Mouse (Mus musculus) CD8-positive naive resting alpha-beta T cell, adult 57 days (primary cell): ENCODE measurements around the gene Dcun1d4. TPM values are rescaled to one million over a fixed set of nuclear protein-coding genes. Genes with fewer than 3 reads are reported as not detected.

ENCODE experiments used
- total RNA-seq: library from RNA; stranded (reverse); gene quantifications from one replicate; pipeline ENCODE4 v1.2.4, GENCODE M21; 2023

Dcun1d4 gene
- 11.4 TPM for total RNA-seq

DNA sequence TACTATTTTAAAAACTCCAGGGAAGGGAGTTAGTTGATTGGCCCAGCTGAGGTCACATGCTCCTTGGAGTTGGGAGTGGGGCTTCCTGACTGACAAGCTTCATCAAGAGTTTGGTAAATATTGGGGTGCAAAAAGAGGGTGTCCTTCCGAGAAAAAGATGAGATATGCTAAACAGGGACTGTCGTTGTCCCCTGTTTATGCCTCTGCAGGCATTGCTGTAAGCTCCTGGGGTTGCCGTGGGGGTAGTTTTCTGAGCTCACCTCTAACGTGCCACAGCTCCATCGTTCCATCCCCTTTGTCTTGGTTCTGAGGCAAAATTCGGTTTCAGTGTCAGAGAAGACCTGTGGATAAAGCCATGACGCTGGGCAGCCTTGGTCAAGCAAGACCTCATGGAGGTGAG, at the start of gene Dcun1d4:
Gene Dcun1d4, plus strand, starts transcription at position 301 of the 400 bp plus-strand sequence.

Other genes starting within 250 kb of the Dcun1d4 start
- gene Fryl, start 224.4 kb upstream of the Dcun1d4 start, total RNA-seq: 292 TPM
- 202 TPM for gene Ociad1, start 188.2 kb upstream of the Dcun1d4 start, total RNA-seq
- not detected for gene Ociad2, start 140.0 kb upstream of the Dcun1d4 start, total RNA-seq
- not detected for gene Cwh43, start 74.9 kb upstream of the Dcun1d4 start, total RNA-seq
- gene Lrrc66, start 151.5 kb downstream of the Dcun1d4 start, total RNA-seq: 2.4 TPM
- gene Sgcb, start 166.8 kb downstream of the Dcun1d4 start, total RNA-seq: 15.7 TPM
- gene Spata18, start 170.4 kb downstream of the Dcun1d4 start, total RNA-seq: not detected